Mouse (Mus musculus): ENCODE results near the gene Far2. TPM values are rescaled to one million over a fixed set of nuclear protein-coding genes. Genes with fewer than 3 reads are reported as not detected.

The Far2 gene
- polyA plus RNA-seq, 1 experiment from 2014 or later = 0.96 TPM

GRCm38 (mm10) chr6:148193972-148194701 lies 147.1 kb downstream of the Far2 start:
- H3K36me3 ChIP-seq = peaks cover 48% of the 10 kb centered on the region
- no peak overlapping the region for H3K27ac ChIP-seq
- no peak overlapping the region for H3K4me3 ChIP-seq
- H3K4me1 ChIP-seq (replicated peaks) = no peaks in the 10 kb centered on the region
- no peaks in the 10 kb centered on the region for H3K9me3 ChIP-seq (replicated peaks)
- no peak for ATAC-seq (replicated peaks; ENCODE audit: insufficient number of reproducible peaks, insufficient read depth, low FRiP score, low read depth)
- H3K4me2 ChIP-seq = no peak overlapping the region
- H3K27me3 ChIP-seq = no peaks in the 10 kb centered on the region
- no peak overlapping the region for H3K9ac ChIP-seq
- WGBS = 85% methylated on average over 6 of the region's 6 CpGs

- H3K27me3 ChIP-seq = no peaks in the 10 kb centered on the region
- H3K4me2 ChIP-seq = no peak overlapping the region
- 89% methylated on average over 2 of the region's 2 CpGs for WGBS
- H3K36me3 ChIP-seq = peaks cover 58% of the 10 kb centered on the region
- H3K27ac ChIP-seq = no peak overlapping the region
- ATAC-seq (replicated peaks; ENCODE audit: insufficient number of reproducible peaks, insufficient read depth, low FRiP score, low read depth) = no peak
- H3K4me3 ChIP-seq = no peak overlapping the region
- H3K9me3 ChIP-seq (replicated peaks) = no peaks in the 10 kb centered on the region
- H3K9ac ChIP-seq = no peak overlapping the region
- no peaks in the 10 kb centered on the region for H3K4me1 ChIP-seq (replicated peaks)
Measured at GRCm38 (mm10) chr6:148199177-148199576, 152.1 kb downstream of the Far2 start.

- 87% methylated on average over 3 of the region's 3 CpGs for WGBS
- Histone ChIP-seq H3K9ac (no peak overlapping the region), H3K27ac (no peak overlapping the region), H3K4me3 (no peak overlapping the region), H3K27me3 (no peaks in the 10 kb centered on the region), H3K4me1 (replicated peaks) (no peaks in the 10 kb centered on the region), H3K4me2 (no peak overlapping the region), H3K9me3 (replicated peaks) (no peaks in the 10 kb centered on the region), H3K36me3 (peaks cover 54% of the 10 kb centered on the region)
- ATAC-seq (replicated peaks; ENCODE audit: insufficient number of reproducible peaks, insufficient read depth, low FRiP score, low read depth) = no peak
Measured at GRCm38 (mm10) chr6:148199729-148200128, 152.7 kb downstream of the Far2 start.

- no peak overlapping the region for H3K4me3 ChIP-seq
- no peak overlapping the region for H3K27ac ChIP-seq
- no peak overlapping the region for H3K4me2 ChIP-seq
- H3K9ac ChIP-seq = no peak overlapping the region
- no peaks in the 10 kb centered on the region for H3K27me3 ChIP-seq
- H3K36me3 ChIP-seq = peaks cover 35% of the 10 kb centered on the region
- no peak for ATAC-seq (replicated peaks; ENCODE audit: insufficient number of reproducible peaks, insufficient read depth, low FRiP score, low read depth)
- WGBS = 64% methylated on average over 1 of the region's 1 CpGs
- no peaks in the 10 kb centered on the region for H3K9me3 ChIP-seq (replicated peaks)
- H3K4me1 ChIP-seq (replicated peaks) = peaks cover 7% of the 10 kb centered on the region
Measured at GRCm38 (mm10) chr6:148205134-148205533, 158.1 kb downstream of the Far2 start.

- H3K9ac ChIP-seq = no peak overlapping the region
- H3K4me2 ChIP-seq = no peak overlapping the region
- no peaks in the 10 kb centered on the region for H3K27me3 ChIP-seq
- H3K4me3 ChIP-seq = no peak overlapping the region
- no peak overlapping the region for H3K27ac ChIP-seq
- H3K9me3 ChIP-seq (replicated peaks) = no peaks in the 10 kb centered on the region
- 35% methylated on average over 1 of the region's 1 CpGs for WGBS
- no peak for ATAC-seq (replicated peaks; ENCODE audit: insufficient number of reproducible peaks, insufficient read depth, low FRiP score, low read depth)
- peaks cover 16% of the 10 kb centered on the region for H3K4me1 ChIP-seq (replicated peaks)
- H3K36me3 ChIP-seq = peaks cover 19% of the 10 kb centered on the region
Measured at GRCm38 (mm10) chr6:148207522-148207921, 160.5 kb downstream of the Far2 start.

- Histone ChIP-seq H3K27me3 (no peaks in the 10 kb centered on the region), H3K9me3 (replicated peaks) (no peaks in the 10 kb centered on the region), H3K4me2 (peak overlapping the region; percentile 71), H3K4me3 (peak overlapping the region; percentile 68), H3K4me1 (replicated peaks) (peaks cover 29% of the 10 kb centered on the region), H3K27ac (peak overlapping the region; percentile 75), H3K36me3 (no peaks in the 10 kb centered on the region), H3K9ac (peak overlapping the region; percentile 84)
- WGBS = under 1% methylated on average over 51 of the region's 51 CpGs
- peak; percentile 63; the same call in 1 of the 2 replicates for ATAC-seq (replicated peaks; ENCODE audit: insufficient number of reproducible peaks, insufficient read depth, low FRiP score, low read depth)
Measured at GRCm38 (mm10) chr6:148211391-148211876, 164.4 kb downstream of the Far2 start.

- Histone ChIP-seq H3K27ac (peak within 1 kb of the TSS; percentile 88), H3K9ac (peak within 1 kb of the TSS; percentile 84), H3K4me1 (replicated peaks) (peaks cover 29% of the 10 kb centered on the region), H3K9me3 (replicated peaks) (no peaks in the 10 kb centered on the region), H3K4me2 (peak within 1 kb of the TSS; percentile 73), H3K36me3 (no peaks in the 10 kb centered on the region), H3K4me3 (peak within 1 kb of the TSS; percentile 68), H3K27me3 (no peaks in the 10 kb centered on the region)
- under 1% methylated on average over 61 of the region's 61 CpGs for WGBS
- ATAC-seq (replicated peaks; ENCODE audit: insufficient number of reproducible peaks, insufficient read depth, low FRiP score, low read depth) = peak; percentile 96
Measured at GRCm38 (mm10) chr6:148211897-148212680, 165.0 kb downstream of the Far2 start, which contains the start of gene Ergic2. Gene Ergic2, minus strand, starts transcription at chr6:148212374.

GRCm38 (mm10) chr6:148214765-148215164 lies 167.7 kb downstream of the Far2 start:
- no peak overlapping the region for H3K9ac ChIP-seq
- H3K9me3 ChIP-seq (replicated peaks) = no peaks in the 10 kb centered on the region
- WGBS = 4% methylated on average over 5 of the region's 5 CpGs
- no peak overlapping the region for H3K4me3 ChIP-seq
- no peaks in the 10 kb centered on the region for H3K36me3 ChIP-seq
- peaks cover 24% of the 10 kb centered on the region for H3K4me1 ChIP-seq (replicated peaks)
- no peak for ATAC-seq (replicated peaks; ENCODE audit: insufficient number of reproducible peaks, insufficient read depth, low FRiP score, low read depth)
- no peak overlapping the region for H3K4me2 ChIP-seq
- H3K27ac ChIP-seq = no peak overlapping the region
- H3K27me3 ChIP-seq = no peaks in the 10 kb centered on the region

- H3K4me1 ChIP-seq (replicated peaks) = peaks cover 14% of the 10 kb centered on the region
- H3K27me3 ChIP-seq = no peaks in the 10 kb centered on the region
- 80% methylated on average over 4 of the region's 4 CpGs for WGBS
- no peaks in the 10 kb centered on the region for H3K36me3 ChIP-seq
- H3K4me3 ChIP-seq = no peak overlapping the region
- H3K4me2 ChIP-seq = no peak overlapping the region
- H3K9ac ChIP-seq = no peak overlapping the region
- no peaks in the 10 kb centered on the region for H3K9me3 ChIP-seq (replicated peaks)
- H3K27ac ChIP-seq = no peak overlapping the region
- ATAC-seq (replicated peaks; ENCODE audit: insufficient number of reproducible peaks, insufficient read depth, low FRiP score, low read depth) = no peak
Measured at GRCm38 (mm10) chr6:148216752-148217151, 169.7 kb downstream of the Far2 start.

- no peak overlapping the region for H3K4me3 ChIP-seq
- no peaks in the 10 kb centered on the region for H3K27me3 ChIP-seq
- H3K4me1 ChIP-seq (replicated peaks) = peaks cover 7% of the 10 kb centered on the region; the same call in 1 of the 2 replicates
- no peaks in the 10 kb centered on the region for H3K36me3 ChIP-seq
- no peak overlapping the region for H3K4me2 ChIP-seq
- H3K9me3 ChIP-seq (replicated peaks) = no peaks in the 10 kb centered on the region
- no peak overlapping the region for H3K9ac ChIP-seq
- no peak for ATAC-seq (replicated peaks; ENCODE audit: insufficient number of reproducible peaks, insufficient read depth, low FRiP score, low read depth)
- WGBS = 73% methylated on average over 2 of the region's 2 CpGs
- H3K27ac ChIP-seq = no peak overlapping the region
Measured at GRCm38 (mm10) chr6:148218235-148219076, 171.4 kb downstream of the Far2 start.

- ATAC-seq (replicated peaks; ENCODE audit: insufficient number of reproducible peaks, insufficient read depth, low FRiP score, low read depth) = no peak
- no peak overlapping the region for H3K27ac ChIP-seq
- 71% methylated on average over 2 of the region's 2 CpGs for WGBS
Measured at GRCm38 (mm10) chr6:148222686-148223085, 175.6 kb downstream of the Far2 start.

More at GRCm38 (mm10) chr6:148222686-148223085, 175.6 kb downstream of the Far2 start:
- Histone ChIP-seq H3K4me1 (replicated peaks) (no peaks in the 10 kb centered on the region), H3K4me2 (no peak overlapping the region), H3K9me3 (replicated peaks) (no peaks in the 10 kb centered on the region), H3K9ac (no peak overlapping the region), H3K27me3 (no peaks in the 10 kb centered on the region), H3K4me3 (no peak overlapping the region), H3K36me3 (no peaks in the 10 kb centered on the region)

All from heart, embryonic 15.5 days (tissue).